Comparison of ENCODE assay signal across 9 mouse cellular contexts in genomic region chr7:141924917-141925316, GRCm38 (mm10). TPM values are rescaled to one million over a fixed set of nuclear protein-coding genes. Genes with fewer than 3 reads are reported as not detected.
DNase-seq lines count a peak whose midpoint lies in the region; ATAC-seq and TF ChIP-seq lines count a peak whose summit lies in the region.
"Had no signal": no experiment of that assay in that cellular context is flagged by ENCODE, and none has a peak within 500 bp of the region (broad histone marks: within the 10 kb centered on the region; RNA-seq: fewer than 3 reads in every experiment).

No protein-coding gene starts in this region.

- 5% methylated on average over 7 of the region's 7 CpGs for WGBS in forebrain, embryonic 16.5 days

- dilution Hi-C loops in CH12.LX (cut with MboI; ENCODE audit: extremely low pct_ligation_motif_present, extremely low pct_unique_long_range_greater_than_20kb, low sequenced_read_pairs) = no loop called here

- TF ChIP-seq RAD21 in CH12.LX (IDR thresholded peaks at IDR 0.05; ENCODE audit: low read depth, low read length) = peak; percentile 58

- peak; percentile 54; the same call in 1 of the 2 replicates for ATAC-seq in forebrain, embryonic 16.5 days

- H3K36me3 ChIP-seq in CH12.LX (replicated peaks in 1 of 2; ENCODE audit: control insufficient read depth in 1 of 2, insufficient read depth in 1 of 2, low read length in 1 of 2) = no peaks in the 10 kb centered on the region
- H3K36me3 ChIP-seq in forebrain, embryonic 16.5 days (ENCODE audit: control insufficient read depth, insufficient read depth) = no peaks in the 10 kb centered on the region
- H3K36me3 ChIP-seq: hindbrain, embryonic 15.5 days had no signal

- H3K4me2 ChIP-seq in CH12.LX (ENCODE audit: insufficient read depth, low read depth, poor library complexity, severe bottlenecking) = no peak overlapping the region
- no peak overlapping the region for H3K4me2 ChIP-seq in forebrain, embryonic 16.5 days (ENCODE audit: low read length)
- H3K4me2 ChIP-seq: hindbrain, embryonic 15.5 days had no signal

- in situ Hi-C loops in CH12.LX (cut with MboI; ENCODE audit: low pct_ligation_motif_present, low pct_unique_long_range_greater_than_20kb, low sequenced_read_pairs) = loop anchor here (25.0 kb wide), 1 partner anchor 163 kb away; no protein-coding TSS in a partner anchor

- no peak overlapping the region for H3K9ac ChIP-seq in CH12.LX (ENCODE audit: insufficient read depth, low read depth)
- no peak overlapping the region for H3K9ac ChIP-seq in forebrain, embryonic 16.5 days (replicated peaks; ENCODE audit: low read depth, low read length)
- H3K9ac ChIP-seq: hindbrain, embryonic 15.5 days had no signal

- H3K4me3 ChIP-seq in CH12.LX (replicated peaks in 1 of 3; ENCODE audit: low read depth in 2 of 3, low read length in 2 of 3, poor library complexity in 1 of 3) = no peak overlapping the region
- no peak overlapping the region for H3K4me3 ChIP-seq in forebrain, embryonic 16.5 days (replicated peaks; ENCODE audit: low read length)
- H3K4me3 ChIP-seq: hindbrain, embryonic 15.5 days had no signal

- H3K4me1 ChIP-seq in CH12.LX (ENCODE audit: control insufficient read depth in 1 of 2, insufficient read depth in 2 of 2) = no peaks in the 10 kb centered on the region
- H3K4me1 ChIP-seq in forebrain, embryonic 16.5 days (replicated peaks; ENCODE audit: control insufficient read depth, insufficient read depth, low read length) = no peaks in the 10 kb centered on the region
- H3K4me1 ChIP-seq: hindbrain, embryonic 15.5 days had no signal

- peaks cover 68% of the 10 kb centered on the region for H3K27me3 ChIP-seq in CH12.LX (replicated peaks)
- no peaks in the 10 kb centered on the region for H3K27me3 ChIP-seq in forebrain, embryonic 16.5 days (replicated peaks; ENCODE audit: control insufficient read depth, insufficient read depth, low read length)
- H3K27me3 ChIP-seq: hindbrain, embryonic 15.5 days had no signal

- H3K9me3 ChIP-seq in CH12.LX (replicated peaks; ENCODE audit: low read length) = no peaks in the 10 kb centered on the region
- H3K9me3 ChIP-seq in forebrain, embryonic 16.5 days (ENCODE audit: control insufficient read depth, low read length) = no peaks in the 10 kb centered on the region
- H3K9me3 ChIP-seq: hindbrain, embryonic 15.5 days had no signal

- no peak overlapping the region for H3K27ac ChIP-seq in CH12.LX (ENCODE audit: insufficient read depth, low read depth)
- H3K27ac ChIP-seq in forebrain, embryonic 16.5 days (ENCODE audit: low read length) = no peak overlapping the region
- H3K27ac ChIP-seq: hindbrain, embryonic 15.5 days had no signal

- H3K79me2 ChIP-seq in CH12.LX (replicated peaks; ENCODE audit: control insufficient read depth, extremely low read depth, insufficient read depth, poor library complexity, severe bottlenecking) = no peaks in the 10 kb centered on the region

- TF ChIP-seq CTCF in CH12.LX (conservative IDR thresholded peaks at IDR 0.05 in 1 of 2, IDR thresholded peaks at IDR 0.05 in 1 of 2; ENCODE audit: low read depth in 2 of 2, low read length in 2 of 2) = peak; percentile 88 to 89

- DNase-seq in A20 (ENCODE audit: low read depth, low spot score) (peak; percentile 57), CH12.LX (ENCODE audit: extremely low read depth) (peak; percentile 48)
- DNase-seq in c-Kit-negative CD71-positive TER-119-positive erythroid progenitor cells, embryonic 14.5 days (ENCODE audit: low read depth, low spot score) = peak; percentile 52
- DNase-seq in kidney, postnatal 14 days = peak; percentile 64
- DNase-seq in lung, postnatal 14 days = peak; percentile 80
- peak; percentile 67 for DNase-seq in right cerebral cortex, postnatal 25 days
- DNase-seq in urinary bladder, postnatal 4 days (ENCODE audit: low spot score in 2 of 2) = peak; percentile 32 to 85

- no peak for TF ChIP-seq POLR2A in CH12.LX (IDR thresholded peaks at IDR 0.05; ENCODE audit: low read depth, low read length)

- TF ChIP-seq EP300 in CH12.LX (IDR thresholded peaks at IDR 0.05; ENCODE audit: low read length) = no peak

TF ChIP-seq in CH12.LX, 34 proteins besides CTCF, POLR2A, EP300 and RAD21:
- TF ChIP-seq SMC3 (IDR thresholded peaks at IDR 0.05; ENCODE audit: low read depth, low read length) (peak; percentile 86), MEF2A (IDR thresholded peaks at IDR 0.05; ENCODE audit: borderline replicate concordance, low read depth, low read length) (0 out of 2 replicates have a peak, but pooled peaks have one; percentile 28), MAZ (IDR thresholded peaks at IDR 0.05; ENCODE audit: low read depth, low read length) (peak; percentile 84; the same call in 1 of the 2 replicates), NELFE (IDR thresholded peaks at IDR 0.05; ENCODE audit: low read depth, low read length) (0 out of 2 replicates have a peak, but pooled peaks have one; percentile 30), USF2 (conservative IDR thresholded peaks at IDR 0.05; ENCODE audit: low read depth, low read length) (no peak)
TF ChIP-seq in CH12.LX: peak in this region for 4.

RNA-seq across cellular contexts. Expression of gene Tollip, which starts 6.6 kb away (rescaled TPM):
- total RNA-seq in CH12.LX (2012; rRNA removed) (16.9 and 18.8 TPM in 2 replicates), CH12.LX (2014; rRNA removed) (22.3 and 22.8 TPM in 2 replicates)
- 24.4 and 29.6 TPM in 2 replicates for polyA plus RNA-seq in CH12.LX (2012; ENCODE audit: insufficient read length, low read depth)
- 96.0 and 101 TPM in 2 replicates for polyA plus RNA-seq in forebrain, embryonic 16.5 days (2015; fragmentation: Nextera tagmentation; extraction: Ambion mirVana)

RNA-seq across cellular contexts. Expression of gene Brsk2, which starts 24.6 kb away (rescaled TPM):
- total RNA-seq in CH12.LX (2012; rRNA removed) (10.7 and 10.9 TPM in 2 replicates), CH12.LX (2014; rRNA removed) (5.3 and 5.4 TPM in 2 replicates)
- 8.8 and 11.0 TPM in 2 replicates for polyA plus RNA-seq in CH12.LX (2012; ENCODE audit: insufficient read length, low read depth)
- 22.7 and 26.5 TPM in 2 replicates for polyA plus RNA-seq in forebrain, embryonic 16.5 days (2015; fragmentation: Nextera tagmentation; extraction: Ambion mirVana)
